Mouse (Mus musculus): Measurements from ENCODE around the gene Wsb1.

DNA sequence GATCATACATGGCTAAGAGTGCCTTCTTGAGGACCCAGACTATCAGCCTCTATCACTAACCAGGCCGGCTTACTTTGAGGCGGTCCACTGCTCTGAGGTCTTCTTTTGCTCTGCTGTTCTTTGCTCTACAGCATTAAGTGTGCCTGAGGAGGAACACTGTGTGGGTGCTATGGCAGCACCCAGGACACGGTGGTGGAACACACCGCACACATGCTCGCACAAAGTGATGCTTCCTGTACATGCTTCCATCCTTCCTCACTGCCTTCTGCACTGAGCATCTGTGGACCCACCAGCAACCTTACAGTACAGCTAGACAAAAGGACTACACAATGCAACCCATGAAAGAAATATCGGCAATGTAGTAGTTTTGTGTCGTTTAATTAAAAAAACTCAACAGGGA, 15.4 kb downstream of the Wsb1 start:
- TF ChIP-seq GATA1 (IDR thresholded peaks at IDR 0.05; ENCODE audit: borderline replicate concordance, low read length): no peak
- no peak for TF ChIP-seq CTCF (IDR thresholded peaks at IDR 0.05; ENCODE audit: low read depth, low read length)
- no peak for TF ChIP-seq TAL1 (conservative IDR thresholded peaks at IDR 0.05; ENCODE audit: low read depth, low read length)
- TF ChIP-seq POLR2AphosphoS5 (IDR thresholded peaks at IDR 0.05; ENCODE audit: insufficient replicate concordance, low read depth, low read length): no peak
